Mouse (Mus musculus) liver, embryonic 14.5 days (tissue): ENCODE measurements at regions not wholly inside any gene's neighbourhood (a gene's known extent, or its start where the extent isn't known, plus 50 kb on each side); places are given as distances from the start of the nearest gene placed in this dataset.

Experiments used
- CTCF ChIP-seq: IDR thresholded peaks from 2 replicates; pipeline ENCODE4 v1.5.1; 2016; ENCODE audit warnings: antibody characterized with exemption, low read depth, control low read depth
- EP300 ChIP-seq: IDR thresholded peaks from 2 replicates; pipeline ENCODE4 v1.6.1; 2016; ENCODE audit warnings: antibody characterized with exemption, low read depth

GRCm38 (mm10) chr11:43349564-43349963 is 76.5 kb downstream of the Pttg1 start:
- TF ChIP-seq CTCF (no peak), EP300 (no peak)
